Mouse (Mus musculus) adrenal gland, postnatal 36 days (tissue): ENCODE measurements around the gene Haspin. TPM values are rescaled to one million over a fixed set of nuclear protein-coding genes. Genes with fewer than 3 reads are reported as not detected.

Experiments used
- DNase-seq, 2 experiments: peaks; one replicate each; pipeline ENCODE4 v3.0.0; 2021; ENCODE audit warnings: mixed read lengths in 1 of 2
- total RNA-seq, 2 experiments: library from RNA; stranded (reverse); gene quantifications; 2 replicates each; pipeline ENCODE4 v1.2.3; 2021

The Haspin gene
- total RNA-seq, 2 experiments from 2014 or later: 0.93 to 0.95 TPM

DNA sequence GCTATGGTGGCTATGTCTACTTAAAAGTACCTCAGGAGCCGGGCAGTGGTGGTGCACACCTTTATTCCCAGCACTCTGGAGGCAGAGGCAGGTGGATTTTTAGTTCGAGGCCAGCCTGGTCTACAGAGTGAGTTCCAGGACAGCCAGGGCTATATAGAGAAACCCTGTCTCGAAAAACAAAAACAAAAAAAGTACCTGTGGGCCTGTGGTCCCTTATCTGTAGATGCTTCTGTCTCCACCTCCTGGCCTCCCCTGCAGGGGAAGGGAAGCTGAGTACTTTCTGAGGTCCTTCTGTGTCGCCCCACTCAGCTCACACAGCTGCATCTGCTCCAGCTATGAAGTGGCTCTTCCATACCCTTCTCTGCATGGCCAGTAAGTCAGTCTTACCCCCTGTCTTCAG is 47.8 kb downstream of the Haspin start, which contains the start of gene Itgae:
Itgae (plus strand) TSS at position 301 of the 400 bp plus-strand sequence.
- no peak for DNase-seq

GRCm38 (mm10) chr11:73087700-73088480 is 50.2 kb downstream of the Haspin start:
- DNase-seq: no peak

Other genes starting within 250 kb of the Haspin start
- gene Atp2a3, start 177.1 kb downstream of the Haspin start, total RNA-seq: 1 to 10 TPM; 7.2 to 8.2 TPM
- under 1 TPM; 0.33 to 0.70 TPM for gene P2rx1, start 139.2 kb downstream of the Haspin start, total RNA-seq
- gene Camkk1, start 119.3 kb downstream of the Haspin start, total RNA-seq: 1 to 10 TPM; 2.6 to 5.1 TPM
- gene Ncbp3, start 90.5 kb downstream of the Haspin start, total RNA-seq: 10 to 100 TPM; 11.0 to 12.0 TPM
- gene Itgae, start 47.7 kb downstream of the Haspin start, total RNA-seq: under 1 TPM; 0.50 to 0.59 TPM
- gene P2rx5, start 22.1 kb upstream of the Haspin start, total RNA-seq: 1 to 10 TPM; 5.1 to 6.5 TPM
- 10 to 100 TPM; 83.0 to 85.0 TPM for gene Emc6, start 38.7 kb upstream of the Haspin start, total RNA-seq
- 10 to 100 TPM; 74.5 to 79.4 TPM for gene Tax1bp3, start 38.8 kb upstream of the Haspin start, total RNA-seq
- gene Ctns, start 60.7 kb upstream of the Haspin start, total RNA-seq: 10 to 100 TPM; 14.3 to 16.8 TPM
- gene Shpk, start 61.2 kb upstream of the Haspin start, total RNA-seq: 10 to 100 TPM in 1 of 2 experiments, 1 to 10 TPM in 1; 8.8 to 13.2 TPM
- under 1 TPM; 0.13 to 0.36 TPM for gene Trpv1, start 96.0 kb upstream of the Haspin start, total RNA-seq
- under 1 TPM; 0.07 to 0.20 TPM for gene Trpv3, start 129.1 kb upstream of the Haspin start, total RNA-seq
- gene Aspa, start 191.3 kb upstream of the Haspin start, total RNA-seq: 10 to 100 TPM; 10.5 to 10.8 TPM
- gene Gm49340, start 191.4 kb upstream of the Haspin start, total RNA-seq: not detected
- 1 to 10 TPM; 1.0 to 1.1 TPM for gene Spata22, start 191.4 kb upstream of the Haspin start, total RNA-seq
- under 1 TPM in 1 of 2 experiments, not detected in 1; 0.26 TPM for gene Olfr20, start 212.5 kb upstream of the Haspin start, total RNA-seq
- gene Olfr376, start 233.0 kb upstream of the Haspin start, total RNA-seq: not detected